Mouse (Mus musculus): Measurements from ENCODE around the gene Abl1.

GRCm38 (mm10) chr2:31813641-31814040 lies 125.5 kb downstream of the Abl1 start:
- no peak for TF ChIP-seq POLR2A (IDR thresholded peaks at IDR 0.05; ENCODE audit: insufficient read length, low read depth)
- TF ChIP-seq MAX (IDR thresholded peaks at IDR 0.05; ENCODE audit: low read depth), result no peak
- TF ChIP-seq TCF12 (IDR thresholded peaks at IDR 0.05; ENCODE audit: insufficient read depth, poor library complexity, severe bottlenecking), result no peak
- TF ChIP-seq MYOG (IDR thresholded peaks at IDR 0.05; ENCODE audit: control insufficient read depth in 1 of 3, insufficient read depth in 1 of 3, insufficient read length in 2 of 3, low read depth in 2 of 3), result no peak
- no peak for TF ChIP-seq POLR2AphosphoS2 (IDR thresholded peaks at IDR 0.05; ENCODE audit: insufficient read length, low read depth)
- TF ChIP-seq MYOD1 (IDR thresholded peaks at IDR 0.05; ENCODE audit: control insufficient read depth in 1 of 3, insufficient read length in 2 of 3, low read depth in 2 of 3), result no peak
